Mouse (Mus musculus) intestine, postnatal 0 days (tissue): ENCODE data around the gene Tha1. TPM values are rescaled to one million over a fixed set of nuclear protein-coding genes. Genes with fewer than 3 reads are reported as not detected.

Experiments
- ATAC-seq: fragments of 200-750 bp; cut with Nextera tagmentation; 2 replicates; pipeline ENCODE4 v1.8.0; 2017; ENCODE audit warnings: mild to moderate bottlenecking, moderate TSS enrichment, moderate library complexity
- H3K27ac ChIP-seq: fragments of 300-500 bp; sonication (generic); 2 replicates; pipeline ENCODE4 v1.5.1; 2014; ENCODE audit warnings: mild to moderate bottlenecking, low read depth, low read length, moderate library complexity
- H3K27me3 ChIP-seq: fragments of 300-500 bp; sonication (generic); replicated peaks from 2 replicates; pipeline ENCODE4 v1.6.1; 2014; ENCODE audit warnings: low read length, mixed read lengths; ENCODE audit not compliant: control insufficient read depth, insufficient read depth
- H3K36me3 ChIP-seq: fragments of 300-500 bp; sonication (generic); 2 replicates; pipeline ENCODE4 v1.6.1; 2014; ENCODE audit warnings: mild to moderate bottlenecking, moderate library complexity; ENCODE audit not compliant: control insufficient read depth, insufficient read depth
- H3K4me1 ChIP-seq: fragments of 300-500 bp; sonication (generic); replicated peaks from 2 replicates; pipeline ENCODE4 v1.6.1; 2014; ENCODE audit warnings: antibody characterized with exemption, low read length, mixed read lengths; ENCODE audit not compliant: control insufficient read depth, insufficient read depth
- H3K4me2 ChIP-seq: fragments of 300-500 bp; sonication (generic); replicated peaks from 2 replicates; pipeline ENCODE4 v1.6.1; 2014; ENCODE audit warnings: low read depth, mild to moderate bottlenecking, moderate library complexity
- H3K4me3 ChIP-seq: fragments of 300-500 bp; sonication (generic); 2 replicates; pipeline ENCODE4 v1.5.1; 2014; ENCODE audit warnings: low read depth, low read length
- H3K9ac ChIP-seq: fragments of 300-500 bp; sonication (generic); 2 replicates; pipeline ENCODE4 v1.6.1; 2014; ENCODE audit warnings: mild to moderate bottlenecking, low read depth, low read length
- H3K9me3 ChIP-seq: fragments of 300-500 bp; sonication (generic); 2 replicates; pipeline ENCODE4 v1.6.1; 2016; ENCODE audit warnings: mixed run types; ENCODE audit not compliant: control insufficient read depth
- CTCF ChIP-seq: sonication (generic); IDR thresholded peaks from 2 replicates; pipeline ENCODE4 v1.5.1; 2016; ENCODE audit warnings: low read depth, mild to moderate bottlenecking, control low read depth, antibody characterized with exemption, moderate library complexity
- WGBS: fragments of 180-500 bp; shearing (Covaris S2); extraction: QIAGEN DNeasy Blood & Tissue Kit; methylation state at CpG from one replicate; pipeline ENCODE4 v1.1.7; 2014; 5-methylcytosine and 5-hydroxymethylcytosine counted together
- polyA plus RNA-seq: library from polyadenylated mRNA; unstranded; fragments of >200 nt; fragmentation: Nextera tagmentation; extraction: Ambion mirVana; gene quantifications from 2 replicates; pipeline ENCODE4 v1.2.1, GENCODE M21; 2015

Tha1 gene
- polyA plus RNA-seq, 1 experiment from 2014 or later = 15.8 TPM

DNA sequence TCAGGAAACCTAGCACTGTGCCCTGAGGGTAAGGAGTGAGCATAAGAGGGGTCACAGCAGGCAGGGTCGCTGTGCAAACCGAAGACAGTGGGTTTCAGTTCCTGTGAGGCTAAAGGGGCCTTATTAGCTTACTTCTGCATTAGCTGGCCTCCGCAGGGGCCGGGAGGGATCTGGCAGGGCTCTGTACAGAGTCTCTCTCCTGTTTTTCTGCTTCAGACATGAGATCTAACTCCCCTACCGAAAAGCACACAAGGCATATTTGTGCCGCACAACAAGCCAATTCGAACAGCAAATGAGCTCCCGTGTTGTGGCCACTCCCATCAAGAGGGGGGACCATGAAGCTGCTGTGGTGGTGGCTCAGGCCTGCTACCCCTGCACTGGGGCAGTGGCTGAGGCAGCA, 5.6 kb upstream of the Tha1 start:
- TF ChIP-seq CTCF = no peak
- Histone ChIP-seq H3K4me3 (no peak overlapping the region), H3K4me2 (peak overlapping the region; percentile 27), H3K27ac (peak overlapping the region; percentile 61), H3K9me3 (no peaks in the 10 kb centered on the region), H3K4me1 (peaks cover 24% of the 10 kb centered on the region), H3K9ac (no peak overlapping the region), H3K27me3 (no peaks in the 10 kb centered on the region), H3K36me3 (no peaks in the 10 kb centered on the region)
- 44% methylated on average over 8 of the region's 8 CpGs for WGBS
- no peak for ATAC-seq

DNA sequence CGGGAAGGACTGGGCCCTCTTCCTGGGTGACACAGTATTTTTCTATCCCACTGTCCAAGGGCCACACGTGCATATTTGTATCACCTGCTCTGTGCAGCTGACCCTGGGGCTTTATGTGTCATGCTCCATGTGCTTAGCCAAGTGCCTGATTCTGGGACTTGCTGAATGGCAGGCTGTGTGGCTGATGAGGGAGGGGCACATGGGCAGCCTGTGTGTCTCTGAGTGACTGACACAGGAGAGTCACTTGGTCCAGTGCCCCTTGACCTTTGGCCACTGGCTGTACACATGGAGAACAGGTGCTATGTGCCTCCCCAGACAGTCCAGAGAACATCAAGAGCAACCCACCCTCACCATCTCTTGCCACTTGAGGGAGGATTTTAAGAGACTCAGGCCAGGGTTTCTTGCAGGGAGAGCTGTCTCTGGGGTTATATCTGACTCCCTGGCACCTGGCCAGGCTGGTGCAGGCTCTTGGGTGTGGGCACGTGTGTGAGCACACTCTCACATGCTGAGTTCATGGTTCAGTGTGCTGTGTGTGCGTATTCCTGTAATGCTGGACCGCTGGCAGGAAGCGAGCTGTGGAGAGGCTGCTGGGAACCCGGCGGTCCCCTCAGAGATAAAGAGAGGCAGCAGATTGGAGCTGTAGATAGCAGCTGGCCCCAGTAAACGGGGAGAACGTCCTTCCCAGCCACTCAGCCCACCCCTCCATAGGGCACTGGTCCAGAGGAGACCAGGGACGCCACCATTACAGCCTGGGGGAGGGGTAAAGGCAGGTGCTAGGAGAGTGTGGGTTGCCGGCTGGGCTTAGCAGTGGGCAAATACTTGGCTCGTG, 4.8 kb upstream of the Tha1 start:
- 12% methylated on average over 13 of the region's 13 CpGs for WGBS
- TF ChIP-seq CTCF = no peak
- Histone ChIP-seq H3K36me3 (no peaks in the 10 kb centered on the region), H3K27me3 (no peaks in the 10 kb centered on the region), H3K27ac (peak overlapping the region; percentile 61), H3K4me2 (peak overlapping the region; percentile 27), H3K9me3 (no peaks in the 10 kb centered on the region), H3K4me3 (no peak overlapping the region), H3K4me1 (peaks cover 24% of the 10 kb centered on the region), H3K9ac (no peak overlapping the region)
- ATAC-seq = peak; percentile 77

GRCm38 (mm10) chr11:117875681-117876080, 2.4 kb upstream of the Tha1 start:
- Histone ChIP-seq H3K36me3 (no peaks in the 10 kb centered on the region), H3K4me1 (peaks cover 13% of the 10 kb centered on the region; the same call in 1 of the 2 replicates), H3K9me3 (no peaks in the 10 kb centered on the region), H3K4me2 (no peak overlapping the region), H3K27me3 (no peaks in the 10 kb centered on the region), H3K4me3 (no peak overlapping the region), H3K9ac (no peak overlapping the region), H3K27ac (no peak overlapping the region)
- WGBS = 49% methylated on average over 6 of the region's 6 CpGs
- ATAC-seq = no peak
- TF ChIP-seq CTCF = no peak

- Histone ChIP-seq H3K4me3 (no peak overlapping the region), H3K4me1 (peaks cover 11% of the 10 kb centered on the region; the same call in 1 of the 2 replicates), H3K36me3 (no peaks in the 10 kb centered on the region), H3K9ac (no peak overlapping the region), H3K9me3 (no peaks in the 10 kb centered on the region), H3K4me2 (no peak overlapping the region), H3K27ac (no peak overlapping the region), H3K27me3 (no peaks in the 10 kb centered on the region)
- peak; percentile 74 for TF ChIP-seq CTCF
- WGBS = 62% methylated on average over 4 of the region's 4 CpGs
- no peak for ATAC-seq
Measured at GRCm38 (mm10) chr11:117874419-117874818, 1.1 kb upstream of the Tha1 start.

DNA sequence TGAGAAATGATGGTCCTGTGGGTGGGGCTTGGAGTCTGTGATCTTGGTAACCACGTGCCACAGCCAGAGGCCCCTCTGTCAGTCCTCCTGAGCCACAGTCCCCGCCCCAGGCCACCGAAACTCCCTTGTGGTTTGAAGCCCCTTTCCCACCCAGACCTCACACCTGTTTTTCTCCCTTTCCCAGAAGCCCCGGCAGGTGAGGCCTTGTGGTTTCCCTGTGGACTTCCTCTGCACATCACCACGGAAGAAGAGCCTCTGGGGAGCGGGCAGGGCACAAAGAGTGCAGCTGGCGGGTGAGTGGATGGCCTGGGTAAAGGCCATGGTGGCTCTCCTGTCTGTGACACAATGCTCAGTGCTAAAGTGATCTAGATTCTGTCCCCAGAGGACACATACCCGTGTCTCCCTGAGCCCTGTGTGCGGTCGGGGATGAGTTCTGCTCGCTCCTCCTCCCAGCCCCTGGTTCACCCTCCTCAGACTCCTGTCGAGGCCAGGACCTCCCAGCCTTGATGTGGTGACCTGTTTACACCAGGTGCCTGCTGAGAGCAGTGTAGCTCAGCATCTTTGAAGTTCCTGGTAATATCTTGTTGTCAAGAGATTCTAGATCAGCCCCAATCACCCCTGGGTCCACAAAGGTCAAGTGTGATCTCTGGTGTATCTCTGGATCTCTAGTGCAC, 1.2 kb downstream of the Tha1 start:
- Histone ChIP-seq H3K4me1 (peaks cover 5% of the 10 kb centered on the region; the same call in 1 of the 2 replicates), H3K4me3 (no peak overlapping the region; the same call in 1 of the 2 replicates), H3K36me3 (peaks cover 4% of the 10 kb centered on the region; the same call in 1 of the 2 replicates), H3K9ac (no peak overlapping the region), H3K9me3 (no peaks in the 10 kb centered on the region), H3K27me3 (no peaks in the 10 kb centered on the region), H3K27ac (no peak overlapping the region), H3K4me2 (peak overlapping the region; percentile 98)
- WGBS = 62% methylated on average over 12 of the region's 12 CpGs
- TF ChIP-seq CTCF = no peak
- no peak for ATAC-seq

- ATAC-seq = no peak
- Histone ChIP-seq H3K4me3 (no peak overlapping the region), H3K4me1 (peaks cover 5% of the 10 kb centered on the region; the same call in 1 of the 2 replicates), H3K36me3 (peaks cover 4% of the 10 kb centered on the region; the same call in 1 of the 2 replicates), H3K27ac (no peak overlapping the region), H3K4me2 (no peak overlapping the region), H3K27me3 (no peaks in the 10 kb centered on the region), H3K9me3 (no peaks in the 10 kb centered on the region), H3K9ac (no peak overlapping the region)
- WGBS = 76% methylated on average over 5 of the region's 5 CpGs
- TF ChIP-seq CTCF = no peak
Measured at GRCm38 (mm10) chr11:117871376-117871775, 1.9 kb downstream of the Tha1 start.
